Mouse (Mus musculus) heart, adult 2 months (tissue): Measurements from ENCODE around the gene Cdk14. TPM values are rescaled to one million over a fixed set of nuclear protein-coding genes. Genes with fewer than 3 reads are reported as not detected.
"Not testable (repeated sequence)": the region's sequence is repeated elsewhere in the genome, so short reads cannot be mapped to it uniquely, and the experiment has no call there.

Source experiments
- DNase-seq, 2 experiments: peaks; one replicate each; pipeline ENCODE4 v3.0.0; 2021
- H3K27ac ChIP-seq: fragments of 200-600 bp; 2 replicates; pipeline ENCODE4 v1.8.1; 2022
- H3K27me3 ChIP-seq: fragments of 200-500 bp; 2 replicates; pipeline ENCODE4 v1.6.1; 2012; ENCODE audit warnings: mild to moderate bottlenecking, low read length, inconsistent platforms, mixed read lengths; ENCODE audit not compliant: control insufficient read depth, insufficient read depth
- H3K36me3 ChIP-seq: fragments of 200-500 bp; 2 replicates; pipeline ENCODE4 v1.6.1; 2012; ENCODE audit warnings: low read length, inconsistent platforms; ENCODE audit not compliant: control insufficient read depth, insufficient read depth
- H3K4me1 ChIP-seq: fragments of 200-500 bp; 2 replicates; pipeline ENCODE4 v1.6.1; 2011; ENCODE audit warnings: low read length; ENCODE audit not compliant: control insufficient read depth, insufficient read depth
- H3K4me3 ChIP-seq: fragments of 200-600 bp; 2 replicates; pipeline ENCODE4 v1.8.1; 2022
- H3K79me2 ChIP-seq: fragments of 200-500 bp; replicated peaks from 2 replicates; pipeline ENCODE4 v1.6.1; 2012; ENCODE audit warnings: mild to moderate bottlenecking, inconsistent platforms, low read length, moderate library complexity, mixed read lengths; ENCODE audit not compliant: control insufficient read depth, insufficient read depth
- H3K9ac ChIP-seq: fragments of 200-500 bp; 2 replicates; pipeline ENCODE4 v1.6.1; 2012; ENCODE audit warnings: low read depth, mild to moderate bottlenecking, control low read depth, inconsistent platforms, low read length, mixed read lengths
- CTCF ChIP-seq: fragments of 200-600 bp; IDR thresholded peaks from 2 replicates; pipeline ENCODE4 v1.8.1; 2022; ENCODE audit warnings: antibody characterized with exemption, mild to moderate bottlenecking, moderate library complexity
- EP300 ChIP-seq: fragments of 200-500 bp; IDR thresholded peaks from 2 replicates; pipeline ENCODE4 v1.6.1; 2011; ENCODE audit warnings: low read depth, low read length, control low read depth; ENCODE audit not compliant: insufficient read depth
- POLR2A ChIP-seq: fragments of 200-500 bp; IDR thresholded peaks from 2 replicates; pipeline ENCODE4 v1.6.1; 2011; ENCODE audit warnings: mild to moderate bottlenecking, low read depth, low read length, control low read depth; ENCODE audit not compliant: insufficient read depth
- WGBS: fragments of 180-500 bp; shearing (Covaris S2); methylation state at CpG from one replicate; pipeline ENCODE4 v1.1.7; 2018; 5-methylcytosine and 5-hydroxymethylcytosine counted together
- intact Hi-C: fragments of 180-260 bp; cut with DNase I; formaldehyde crosslinking; loops from one replicate; pipeline ENCODE4 v1.15.1; 2025
- polyA plus RNA-seq: library from polyadenylated mRNA; depleted of rRNA; stranded (reverse); fragments of >200 nt; gene quantifications from 2 replicates; pipeline ENCODE4 v1.2.3, GENCODE M21; 2012
- total RNA-seq, 2 experiments: library from RNA; stranded (reverse); gene quantifications; 2 replicates each; pipeline ENCODE4 v1.2.3; 2021

The Cdk14 gene
- total and polyA plus RNA-seq, 3 experiments = 2.7 to 8.1 (median 7.6) TPM

- intact Hi-C loops = no loop called here
- H3K27ac ChIP-seq = no peak overlapping the region
- no peak overlapping the region for H3K4me3 ChIP-seq
- no peaks in the 10 kb centered on the region for H3K36me3 ChIP-seq
- DNase-seq = no peak
- H3K4me1 ChIP-seq = no peaks in the 10 kb centered on the region
- no peaks in the 10 kb centered on the region for H3K79me2 ChIP-seq
- TF ChIP-seq POLR2A (no peak), CTCF (no peak), EP300 (no peak)
- H3K9ac ChIP-seq = no peak overlapping the region
- H3K27me3 ChIP-seq = no peaks in the 10 kb centered on the region
Measured at GRCm38 (mm10) chr5:5243648-5244047, 176.5 kb downstream of the Cdk14 start.

GRCm38 (mm10) chr5:5242704-5243103 is 177.4 kb downstream of the Cdk14 start:
- TF ChIP-seq POLR2A = no peak
- no peak for TF ChIP-seq CTCF
- TF ChIP-seq EP300 = no peak
- Histone ChIP-seq H3K36me3 (no peaks in the 10 kb centered on the region), H3K27ac (no peak overlapping the region), H3K27me3 (no peaks in the 10 kb centered on the region), H3K9ac (no peak overlapping the region), H3K79me2 (no peaks in the 10 kb centered on the region), H3K4me3 (no peak overlapping the region), H3K4me1 (no peaks in the 10 kb centered on the region)
- intact Hi-C loops = no loop called here
- DNase-seq = no peak
- 94% methylated on average over 5 of the region's 5 CpGs for WGBS

- WGBS = 84% methylated on average over 6 of the region's 6 CpGs
- no peak overlapping the region for H3K27ac ChIP-seq
Measured at GRCm38 (mm10) chr5:5241088-5241487, 179.0 kb downstream of the Cdk14 start.

GRCm38 (mm10) chr5:5240121-5240520 is 180.0 kb downstream of the Cdk14 start:
- DNase-seq = no peak
- no peak for TF ChIP-seq CTCF
- TF ChIP-seq POLR2A = no peak
- no peak for TF ChIP-seq EP300
- no peak overlapping the region for H3K27ac ChIP-seq
- no peak overlapping the region for H3K9ac ChIP-seq
- no peaks in the 10 kb centered on the region for H3K4me1 ChIP-seq
- intact Hi-C loops = no loop called here
- no peaks in the 10 kb centered on the region for H3K79me2 ChIP-seq
- H3K27me3 ChIP-seq = no peaks in the 10 kb centered on the region
- H3K36me3 ChIP-seq = no peaks in the 10 kb centered on the region
- no peak overlapping the region for H3K4me3 ChIP-seq
- WGBS = 95% methylated on average over 3 of the region's 3 CpGs

More at GRCm38 (mm10) chr5:5241088-5241487, 179.0 kb downstream of the Cdk14 start:
- DNase-seq = no peak
- no peaks in the 10 kb centered on the region for H3K4me1 ChIP-seq
- H3K9ac ChIP-seq = no peak overlapping the region
- H3K27me3 ChIP-seq = no peaks in the 10 kb centered on the region
- no peak overlapping the region for H3K4me3 ChIP-seq
- TF ChIP-seq POLR2A = no peak
- no peak for TF ChIP-seq CTCF
- no peak for TF ChIP-seq EP300
- intact Hi-C loops = no loop called here
- H3K36me3 ChIP-seq = no peaks in the 10 kb centered on the region
- no peaks in the 10 kb centered on the region for H3K79me2 ChIP-seq

GRCm38 (mm10) chr5:5234935-5235334 is 185.2 kb downstream of the Cdk14 start:
- H3K27ac ChIP-seq, H3K4me3 ChIP-seq, H3K79me2 ChIP-seq, H3K9ac ChIP-seq, DNase-seq, H3K4me1 ChIP-seq, H3K36me3 ChIP-seq, H3K27me3 ChIP-seq, intact Hi-C loops: not testable (repeated sequence)
- WGBS = 71% methylated on average over 10 of the region's 10 CpGs

- 79% methylated on average over 4 of the region's 4 CpGs for WGBS
- Histone ChIP-seq H3K4me3 (no peak overlapping the region), H3K27me3 (no peaks in the 10 kb centered on the region), H3K79me2 (no peaks in the 10 kb centered on the region), H3K9ac (no peak overlapping the region), H3K4me1 (no peaks in the 10 kb centered on the region), H3K36me3 (no peaks in the 10 kb centered on the region), H3K27ac (no peak overlapping the region)
- no peak for TF ChIP-seq EP300
- no peak for TF ChIP-seq CTCF
- TF ChIP-seq POLR2A = no peak
- intact Hi-C loops = no loop called here
- no peak for DNase-seq
Measured at GRCm38 (mm10) chr5:5226966-5227365, 193.1 kb downstream of the Cdk14 start.

GRCm38 (mm10) chr5:5211780-5212135 is 208.4 kb downstream of the Cdk14 start:
- no peak overlapping the region for H3K9ac ChIP-seq
- intact Hi-C loops = no loop called here
- no peak for TF ChIP-seq EP300
- no peak for TF ChIP-seq POLR2A
- TF ChIP-seq CTCF = no peak

More at GRCm38 (mm10) chr5:5211780-5212135, 208.4 kb downstream of the Cdk14 start:
- Histone ChIP-seq H3K27ac (no peak overlapping the region), H3K36me3 (no peaks in the 10 kb centered on the region), H3K27me3 (no peaks in the 10 kb centered on the region), H3K4me1 (peaks cover 2% of the 10 kb centered on the region; the same call in 1 of the 2 replicates), H3K4me3 (no peak overlapping the region), H3K79me2 (no peaks in the 10 kb centered on the region)
- DNase-seq = no peak
- 77% methylated on average over 1 of the region's 1 CpGs for WGBS
